Mouse (Mus musculus) ES-Bruce4 (cell line): Measurements from ENCODE around the gene Efnb2. TPM values are rescaled to one million over a fixed set of nuclear protein-coding genes. Genes with fewer than 3 reads are reported as not detected.

Experiments
- H3K27ac ChIP-seq: 2 replicates; pipeline ENCODE4 v1.5.1; 2012; ENCODE audit warnings: low read length, inconsistent platforms; ENCODE audit not compliant: insufficient read depth
- H3K27me3 ChIP-seq: 2 replicates; pipeline ENCODE4 v1.6.1; 2012; ENCODE audit warnings: mild to moderate bottlenecking, low read length, inconsistent platforms; ENCODE audit not compliant: control insufficient read depth, poor library complexity, insufficient read depth, severe bottlenecking
- H3K36me3 ChIP-seq: 2 replicates; pipeline ENCODE4 v1.6.1; 2012; ENCODE audit warnings: inconsistent platforms, mild to moderate bottlenecking, low read length, moderate library complexity; ENCODE audit not compliant: control insufficient read depth, poor library complexity, insufficient read depth, severe bottlenecking
- H3K4me1 ChIP-seq: one replicate; pipeline ENCODE4 v1.8.1; 2011; ENCODE audit warnings: low read length; ENCODE audit not compliant: control insufficient read depth, insufficient read depth
- H3K4me3 ChIP-seq: 2 replicates; pipeline ENCODE4 v1.5.1; 2011; ENCODE audit warnings: low read depth, mild to moderate bottlenecking, low read length
- H3K9ac ChIP-seq: 2 replicates; pipeline ENCODE4 v1.6.1; 2012; ENCODE audit warnings: low read depth, mild to moderate bottlenecking, inconsistent platforms; ENCODE audit not compliant: poor library complexity, severe bottlenecking
- H3K9me3 ChIP-seq: replicated peaks from 2 replicates; pipeline ENCODE4 v1.6.1; 2012; ENCODE audit warnings: mild to moderate bottlenecking, low read length, inconsistent platforms; ENCODE audit not compliant: control insufficient read depth, poor library complexity, insufficient read depth, severe bottlenecking
- CTCF ChIP-seq: IDR thresholded peaks from one replicate; pipeline ENCODE4 v1.8.1; 2011; ENCODE audit warnings: low read depth, low read length
- EP300 ChIP-seq: IDR thresholded peaks from 2 replicates; pipeline ENCODE4 v1.6.1; 2011; ENCODE audit warnings: low read depth, low read length; ENCODE audit not compliant: insufficient read depth
- POLR2A ChIP-seq: IDR thresholded peaks from one replicate; pipeline ENCODE4 v1.8.1; 2011; ENCODE audit warnings: low read length; ENCODE audit not compliant: insufficient read depth
- polyA plus RNA-seq: library from polyadenylated mRNA; stranded (reverse); fragments of >200 nt; gene quantifications from 2 replicates; pipeline ENCODE4 v1.2.4, GENCODE M21; 2011; ENCODE audit warnings: low read depth; ENCODE audit not compliant: missing spikeins, insufficient read depth, insufficient read length

The Efnb2 gene
- polyA plus RNA-seq, 1 experiment = 22.8 TPM

DNA sequence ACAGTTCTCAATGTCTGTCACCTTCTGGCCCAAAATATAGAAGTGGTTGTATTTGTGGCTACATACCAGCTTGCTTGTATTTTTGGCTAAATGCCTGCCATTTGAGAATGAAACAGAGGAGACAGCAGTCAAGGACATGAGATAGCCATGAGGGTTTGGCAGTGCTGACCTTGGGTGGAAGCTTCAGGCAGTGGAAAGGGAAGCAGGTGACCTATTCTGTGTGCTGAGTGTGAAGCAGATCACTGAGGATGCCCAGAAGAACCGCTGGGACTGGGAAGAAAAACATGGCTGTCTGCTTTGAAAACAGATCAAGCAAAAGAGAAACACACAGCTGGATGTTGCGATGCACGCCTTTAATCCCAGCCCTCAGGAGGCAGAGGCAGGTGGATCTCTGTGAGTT lies 68.7 kb downstream of the Efnb2 start:
- TF ChIP-seq CTCF = no peak
- TF ChIP-seq EP300 = no peak
- TF ChIP-seq POLR2A = no peak
- no peaks in the 10 kb centered on the region for H3K36me3 ChIP-seq
- H3K27me3 ChIP-seq = no peaks in the 10 kb centered on the region
- no peaks in the 10 kb centered on the region for H3K9me3 ChIP-seq
- no peak overlapping the region for H3K4me3 ChIP-seq
- H3K27ac ChIP-seq = no peak overlapping the region
- no peak overlapping the region for H3K9ac ChIP-seq
- H3K4me1 ChIP-seq = no peaks in the 10 kb centered on the region

DNA sequence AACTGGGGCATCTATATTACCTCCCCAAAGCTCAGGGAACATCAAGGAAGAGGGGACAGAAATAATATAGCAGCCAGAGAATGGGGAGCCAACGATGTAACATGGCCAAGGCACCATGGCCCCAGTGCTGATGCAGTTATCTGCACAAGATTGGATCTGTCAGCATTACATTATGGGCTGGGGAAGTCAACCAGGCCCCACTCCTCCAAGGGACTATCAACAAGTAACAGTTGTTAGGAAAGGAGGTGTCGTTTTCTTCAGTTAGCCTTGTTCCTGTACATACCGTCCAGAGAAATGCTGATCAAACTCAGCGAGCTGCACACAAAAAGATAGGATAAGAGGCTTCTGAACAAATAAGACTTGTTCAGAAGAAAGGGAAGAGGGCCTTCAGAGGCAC lies 77.1 kb downstream of the Efnb2 start:
- TF ChIP-seq POLR2A = no peak
- no peak for TF ChIP-seq EP300
- Histone ChIP-seq H3K27me3 (no peaks in the 10 kb centered on the region), H3K4me1 (no peaks in the 10 kb centered on the region), H3K36me3 (no peaks in the 10 kb centered on the region), H3K9ac (no peak overlapping the region), H3K4me3 (no peak overlapping the region), H3K27ac (no peak overlapping the region), H3K9me3 (no peaks in the 10 kb centered on the region; the same call in 1 of the 2 replicates)

DNA sequence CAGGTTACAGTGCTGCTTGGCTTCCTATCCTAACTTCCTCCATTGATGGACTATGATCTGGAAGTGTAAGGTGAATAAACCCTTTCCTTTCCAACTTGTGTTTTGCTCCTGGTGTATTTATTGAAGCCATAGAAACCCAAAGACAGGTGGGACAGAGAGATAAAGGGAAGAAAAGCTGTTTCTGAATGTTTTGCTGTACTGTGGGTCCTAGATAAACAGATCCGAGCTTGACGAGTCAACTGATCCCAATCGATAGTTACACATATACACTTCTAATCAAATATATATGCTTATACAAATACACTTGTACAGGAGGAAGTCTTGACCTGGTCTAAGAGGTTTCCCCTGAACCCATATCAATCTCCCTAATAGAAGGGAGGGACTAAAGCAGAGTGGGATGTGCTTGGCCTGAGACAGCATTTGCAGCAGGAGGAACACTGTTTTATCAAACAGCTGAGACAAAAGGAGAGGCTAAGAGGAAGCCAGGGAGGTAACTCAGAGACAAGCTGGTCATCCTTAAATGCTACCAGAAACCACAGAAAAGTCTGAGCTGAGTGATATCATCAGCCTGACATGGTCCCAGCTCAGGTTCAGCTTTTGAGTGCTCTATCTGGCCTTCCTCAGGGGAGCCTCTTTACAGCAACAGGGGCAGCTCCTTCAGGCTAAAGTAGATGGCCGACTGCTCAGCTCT lies 77.6 kb downstream of the Efnb2 start:
- Histone ChIP-seq H3K36me3 (no peaks in the 10 kb centered on the region), H3K9me3 (no peaks in the 10 kb centered on the region; the same call in 1 of the 2 replicates), H3K4me1 (no peaks in the 10 kb centered on the region), H3K27me3 (no peaks in the 10 kb centered on the region), H3K27ac (no peak overlapping the region), H3K9ac (no peak overlapping the region), H3K4me3 (no peak overlapping the region)
- TF ChIP-seq POLR2A (no peak), EP300 (no peak), CTCF (no peak)

DNA sequence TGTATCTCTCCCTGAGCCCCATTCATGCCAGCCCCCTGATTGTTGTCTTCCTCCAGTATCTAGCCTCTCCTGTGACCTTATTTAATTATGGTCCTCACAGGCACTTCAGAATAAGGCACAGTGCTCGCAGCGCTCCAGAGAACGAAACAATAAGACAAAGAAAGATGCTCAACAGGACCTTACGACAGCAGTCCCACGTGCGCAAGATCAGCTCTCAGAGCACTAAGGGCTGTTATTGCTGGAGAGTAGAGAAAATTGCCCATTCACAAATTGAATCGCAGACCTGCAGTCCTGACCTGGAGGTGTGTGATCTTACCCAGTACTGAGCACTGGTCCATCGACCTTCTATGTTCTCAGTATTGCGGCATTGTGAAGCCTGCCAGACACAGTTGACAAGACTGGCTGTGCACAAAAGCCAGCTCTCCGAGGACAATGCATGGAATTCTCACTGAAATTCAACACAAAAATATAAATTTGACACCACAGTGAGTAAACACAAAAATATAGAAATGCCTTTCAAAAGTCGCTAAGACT lies 83.2 kb downstream of the Efnb2 start:
- Histone ChIP-seq H3K9ac (no peak overlapping the region), H3K4me3 (no peak overlapping the region), H3K36me3 (no peaks in the 10 kb centered on the region), H3K4me1 (no peaks in the 10 kb centered on the region), H3K27me3 (no peaks in the 10 kb centered on the region), H3K27ac (no peak overlapping the region), H3K9me3 (no peaks in the 10 kb centered on the region)
- TF ChIP-seq POLR2A (no peak), CTCF (no peak), EP300 (no peak)

DNA sequence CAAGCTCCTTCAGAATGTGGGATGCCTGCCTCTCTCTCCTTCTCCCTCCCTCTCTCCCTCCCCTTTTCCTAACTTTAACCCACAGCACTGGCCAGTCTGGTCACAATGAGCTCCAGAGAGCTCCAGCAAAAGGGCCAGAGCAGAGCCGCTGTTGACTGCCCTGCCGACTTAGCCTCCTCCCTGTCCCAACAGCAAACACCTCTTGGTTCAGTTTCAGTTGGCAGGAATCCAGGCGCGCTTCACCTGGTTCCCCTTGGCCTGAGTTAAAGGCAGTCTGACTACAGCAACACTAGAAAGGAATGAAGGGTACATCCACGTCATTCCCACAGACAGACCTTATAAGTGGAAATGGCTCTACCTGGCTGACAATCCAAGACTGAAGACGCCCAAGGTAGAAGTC lies 84.2 kb downstream of the Efnb2 start:
- H3K4me3 ChIP-seq = no peak overlapping the region
- TF ChIP-seq CTCF = no peak
- no peak for TF ChIP-seq POLR2A
- TF ChIP-seq EP300 = no peak
- H3K4me1 ChIP-seq = no peaks in the 10 kb centered on the region
- H3K9ac ChIP-seq = no peak overlapping the region
- H3K27me3 ChIP-seq = no peaks in the 10 kb centered on the region
- no peak overlapping the region for H3K27ac ChIP-seq
- no peaks in the 10 kb centered on the region for H3K9me3 ChIP-seq
- H3K36me3 ChIP-seq = no peaks in the 10 kb centered on the region

DNA sequence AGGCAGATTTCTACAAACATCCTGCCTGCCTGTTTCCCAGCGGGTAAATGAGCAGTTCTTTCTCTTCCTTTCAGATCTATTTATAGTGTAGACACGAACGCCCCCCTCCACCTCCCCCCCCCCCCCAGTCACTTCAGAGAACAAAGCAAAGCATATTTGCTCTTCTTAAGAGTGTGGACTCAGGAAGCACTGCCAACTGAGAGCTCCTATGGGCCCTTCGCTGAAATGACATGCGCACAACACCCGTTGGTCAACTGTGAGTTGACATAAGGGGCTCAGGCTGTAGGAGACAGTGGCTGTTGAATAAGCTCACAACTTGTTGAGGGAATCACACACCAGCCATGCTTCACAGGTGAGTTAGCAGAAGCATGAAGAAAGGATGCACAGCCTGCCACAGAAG lies 84.8 kb downstream of the Efnb2 start:
- TF ChIP-seq CTCF = no peak
- H3K9ac ChIP-seq = no peak overlapping the region
- no peaks in the 10 kb centered on the region for H3K27me3 ChIP-seq
- H3K27ac ChIP-seq = no peak overlapping the region
- no peaks in the 10 kb centered on the region for H3K36me3 ChIP-seq
- H3K9me3 ChIP-seq = no peaks in the 10 kb centered on the region
- no peak overlapping the region for H3K4me3 ChIP-seq
- H3K4me1 ChIP-seq = no peaks in the 10 kb centered on the region
